Mouse (Mus musculus) neural tube, embryonic 12.5 days (tissue): ENCODE measurements around the gene Fam161a. TPM values are rescaled to one million over a fixed set of nuclear protein-coding genes. Genes with fewer than 3 reads are reported as not detected.
"Not testable (repeated sequence)": the region's sequence is repeated elsewhere in the genome, so short reads cannot be mapped to it uniquely, and the experiment has no call there.

Experiments used
- ATAC-seq: fragments of 200-750 bp; cut with Nextera tagmentation; 2 replicates; pipeline ENCODE4 v1.8.0; 2017; ENCODE audit warnings: low read depth, mild to moderate bottlenecking, moderate TSS enrichment, moderate library complexity; ENCODE audit not compliant: low FRiP score
- H3K27ac ChIP-seq: fragments of 300-500 bp; sonication (generic); 2 replicates; pipeline ENCODE4 v1.5.1; 2016
- H3K27me3 ChIP-seq: fragments of 300-500 bp; sonication (generic); replicated peaks from 2 replicates; pipeline ENCODE4 v1.6.1; 2016; ENCODE audit warnings: mild to moderate bottlenecking
- H3K36me3 ChIP-seq: fragments of 300-500 bp; sonication (generic); 2 replicates; pipeline ENCODE4 v1.6.1; 2016; ENCODE audit warnings: mild to moderate bottlenecking
- H3K4me1 ChIP-seq: fragments of 300-500 bp; sonication (generic); 2 replicates; pipeline ENCODE4 v1.6.1; 2016
- H3K4me2 ChIP-seq: fragments of 300-500 bp; sonication (generic); replicated peaks from 2 replicates; pipeline ENCODE4 v1.6.1; 2016; ENCODE audit warnings: mild to moderate bottlenecking
- H3K4me3 ChIP-seq: fragments of 300-500 bp; sonication (generic); 2 replicates; pipeline ENCODE4 v1.5.1; 2016
- H3K9ac ChIP-seq: fragments of 300-500 bp; sonication (generic); 2 replicates; pipeline ENCODE4 v1.6.1; 2016; ENCODE audit warnings: mild to moderate bottlenecking
- H3K9me3 ChIP-seq: fragments of 300-500 bp; sonication (generic); 2 replicates; pipeline ENCODE4 v1.6.1; 2016; ENCODE audit warnings: mild to moderate bottlenecking
- WGBS: fragments of 180-500 bp; shearing (Covaris S2); methylation state at CpG from one replicate; pipeline ENCODE4 v1.1.7; 2016; 5-methylcytosine and 5-hydroxymethylcytosine counted together
- polyA plus RNA-seq: library from polyadenylated mRNA; unstranded; fragments of >200 nt; fragmentation: Nextera tagmentation; extraction: Ambion mirVana; gene quantifications from 2 replicates; pipeline ENCODE4 v1.2.1, GENCODE M21; 2016

Fam161a gene
- polyA plus RNA-seq, 1 experiment from 2014 or later = 3.3 TPM

DNA sequence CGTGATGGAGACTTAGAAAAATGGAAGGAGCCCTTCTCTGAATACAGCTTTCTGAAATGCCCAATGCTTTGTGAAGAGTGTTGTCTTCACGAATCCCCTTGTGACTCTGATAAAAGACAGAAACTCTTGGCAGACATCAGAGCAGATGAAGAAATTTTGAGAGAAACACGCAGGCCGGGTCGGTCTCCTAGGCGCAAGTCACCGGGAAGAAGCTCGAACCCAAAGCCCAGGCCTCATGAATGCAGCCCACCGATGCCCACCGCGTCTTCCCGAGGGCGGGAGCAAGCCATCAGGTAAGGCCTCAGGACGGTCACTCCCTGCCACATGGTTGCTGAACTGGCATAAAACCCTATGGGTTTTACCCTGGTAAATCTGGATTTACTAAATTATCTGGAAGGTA, 13.5 kb downstream of the Fam161a start:
- Histone ChIP-seq H3K36me3 (no peaks in the 10 kb centered on the region), H3K27ac (no peak overlapping the region), H3K4me1 (no peaks in the 10 kb centered on the region), H3K9ac (no peak overlapping the region), H3K9me3 (0 out of 2 replicates have a peak, but pooled peaks cover 4% of the 10 kb centered on the region), H3K4me3 (no peak overlapping the region), H3K27me3 (no peaks in the 10 kb centered on the region), H3K4me2 (no peak overlapping the region)
- 92% methylated on average over 14 of the region's 14 CpGs for WGBS
- no peak for ATAC-seq

DNA sequence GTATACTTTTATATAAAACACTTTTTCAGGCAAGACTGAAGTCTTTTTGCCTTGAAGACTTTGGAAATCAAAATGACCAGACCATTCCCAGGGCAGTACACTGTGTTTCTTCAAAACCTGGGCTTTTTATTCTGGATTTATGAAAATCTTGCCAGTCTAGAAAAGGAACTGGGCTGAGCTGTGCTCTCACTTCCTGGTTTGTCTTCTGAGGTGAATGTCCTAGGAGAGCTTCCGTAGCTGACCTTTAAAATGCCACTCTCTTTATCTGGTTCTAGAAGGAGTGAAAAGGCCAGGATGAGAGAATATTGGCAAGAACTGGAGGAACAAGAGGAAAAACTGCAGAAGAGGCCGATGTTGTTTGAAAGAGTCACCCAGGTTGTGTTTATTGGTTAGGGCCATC, 15.8 kb downstream of the Fam161a start:
- no peaks in the 10 kb centered on the region for H3K4me1 ChIP-seq
- H3K9me3 ChIP-seq = 0 out of 2 replicates have a peak, but pooled peaks cover 4% of the 10 kb centered on the region
- H3K9ac ChIP-seq = no peak overlapping the region
- no peak overlapping the region for H3K4me2 ChIP-seq
- H3K36me3 ChIP-seq = no peaks in the 10 kb centered on the region
- WGBS = 90% methylated on average over 2 of the region's 2 CpGs
- H3K27ac ChIP-seq = no peak overlapping the region
- no peak overlapping the region for H3K4me3 ChIP-seq
- H3K27me3 ChIP-seq = no peaks in the 10 kb centered on the region
- no peak for ATAC-seq

DNA sequence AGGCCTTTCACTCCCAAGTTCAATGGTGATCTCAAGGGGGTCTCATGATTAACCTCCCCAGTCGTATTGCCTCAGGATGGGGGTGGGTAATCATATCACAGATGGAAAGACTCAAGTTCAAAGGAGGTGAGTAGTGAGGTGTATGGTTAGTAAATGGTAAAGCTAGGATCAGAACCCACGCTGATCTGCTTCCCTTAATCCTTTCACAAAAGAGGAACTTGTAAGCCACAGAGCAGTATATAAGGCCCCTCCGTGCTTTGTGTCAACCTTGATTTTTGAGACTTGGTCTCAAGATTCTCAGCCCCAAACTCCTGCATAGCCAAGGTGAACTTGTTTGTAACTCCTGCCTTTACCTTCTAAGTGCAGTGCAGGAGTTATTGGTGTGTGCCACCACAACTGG, 16.8 kb downstream of the Fam161a start:
- 83% methylated on average over 3 of the region's 3 CpGs for WGBS

DNA sequence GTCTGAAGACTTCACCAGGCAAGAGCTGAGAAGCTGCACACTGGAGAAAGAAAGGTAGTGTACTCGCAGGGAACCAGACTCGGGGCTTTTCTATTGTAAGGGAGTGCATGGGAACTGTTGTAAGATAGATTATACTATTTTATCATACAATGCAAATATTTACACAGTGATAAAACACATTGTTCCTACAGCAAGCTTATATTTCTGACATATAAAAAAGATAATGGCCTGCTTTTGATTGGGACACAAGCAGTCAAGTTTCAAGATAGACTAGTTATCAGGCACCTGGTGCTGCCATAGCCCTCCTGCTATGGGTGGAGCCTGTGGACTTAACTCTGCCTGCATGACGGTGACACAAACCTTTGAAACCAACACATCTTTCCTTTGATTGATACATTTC, 21.6 kb downstream of the Fam161a start:
- H3K27ac ChIP-seq = no peak overlapping the region
- no peak for ATAC-seq
- no peaks in the 10 kb centered on the region for H3K4me1 ChIP-seq
- no peak overlapping the region for H3K9ac ChIP-seq
- no peaks in the 10 kb centered on the region for H3K36me3 ChIP-seq
- H3K4me2 ChIP-seq = no peak overlapping the region
- H3K27me3 ChIP-seq = no peaks in the 10 kb centered on the region
- WGBS = 74% methylated on average over 3 of the region's 3 CpGs
- no peaks in the 10 kb centered on the region for H3K9me3 ChIP-seq
- no peak overlapping the region for H3K4me3 ChIP-seq

More for the DNA sequence above, 16.8 kb downstream of the Fam161a start:
- no peak overlapping the region for H3K27ac ChIP-seq
- H3K27me3 ChIP-seq = no peaks in the 10 kb centered on the region
- no peaks in the 10 kb centered on the region for H3K36me3 ChIP-seq
- H3K4me1 ChIP-seq = no peaks in the 10 kb centered on the region
- H3K4me2 ChIP-seq = no peak overlapping the region
- H3K4me3 ChIP-seq = no peak overlapping the region
- H3K9ac ChIP-seq = no peak overlapping the region
- no peaks in the 10 kb centered on the region for H3K9me3 ChIP-seq
- no peak for ATAC-seq

DNA sequence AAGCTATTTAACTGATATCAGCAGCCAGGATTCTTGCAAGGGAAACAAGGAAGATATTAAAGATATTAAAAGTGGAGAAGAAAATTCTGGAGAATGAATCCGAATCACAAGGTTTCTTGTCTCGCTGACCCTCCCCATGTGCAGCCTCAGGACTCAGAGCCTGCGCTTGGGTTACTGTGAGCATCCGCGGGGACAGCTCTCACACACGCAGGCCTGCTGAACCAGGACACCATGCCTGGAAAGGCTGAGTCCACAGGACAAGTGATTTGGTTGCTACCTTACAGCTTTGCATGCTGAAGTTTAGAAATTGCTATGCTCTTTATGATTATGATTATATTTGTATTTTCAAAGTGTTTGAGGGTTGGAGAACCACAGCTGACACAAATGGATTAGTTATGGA, 22.1 kb downstream of the Fam161a start:
- Histone ChIP-seq H3K4me1 (no peaks in the 10 kb centered on the region), H3K36me3 (no peaks in the 10 kb centered on the region), H3K4me2 (no peak overlapping the region), H3K27me3 (no peaks in the 10 kb centered on the region), H3K4me3 (no peak overlapping the region), H3K27ac (no peak overlapping the region), H3K9ac (no peak overlapping the region), H3K9me3 (no peaks in the 10 kb centered on the region)
- no peak for ATAC-seq
- 87% methylated on average over 6 of the region's 6 CpGs for WGBS

DNA sequence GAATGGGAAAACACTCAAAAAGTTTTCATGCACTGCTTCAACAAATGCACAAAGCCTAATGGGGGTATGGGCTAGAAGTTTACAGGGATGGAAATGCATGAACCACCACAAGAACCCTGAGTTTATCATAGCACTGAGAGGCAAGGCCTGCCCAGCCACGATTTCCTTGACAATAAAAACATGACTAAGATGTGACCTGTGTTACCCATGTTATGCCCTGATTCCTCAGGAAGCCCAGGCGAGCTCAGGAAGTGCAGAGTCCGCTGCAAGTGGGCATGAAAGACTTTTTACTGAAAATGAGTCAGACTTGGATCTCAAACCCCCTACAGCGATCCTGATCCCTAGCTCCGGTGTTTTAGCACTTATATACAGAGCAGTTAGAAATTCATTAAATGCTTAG, 39.9 kb downstream of the Fam161a start:
- Histone ChIP-seq H3K4me2 (no peak overlapping the region), H3K36me3 (no peaks in the 10 kb centered on the region), H3K9ac (no peak overlapping the region), H3K4me1 (no peaks in the 10 kb centered on the region), H3K27me3 (no peaks in the 10 kb centered on the region), H3K4me3 (no peak overlapping the region), H3K9me3 (no peaks in the 10 kb centered on the region), H3K27ac (no peak overlapping the region)
- 57% methylated on average over 5 of the region's 5 CpGs for WGBS
- ATAC-seq = no peak

DNA sequence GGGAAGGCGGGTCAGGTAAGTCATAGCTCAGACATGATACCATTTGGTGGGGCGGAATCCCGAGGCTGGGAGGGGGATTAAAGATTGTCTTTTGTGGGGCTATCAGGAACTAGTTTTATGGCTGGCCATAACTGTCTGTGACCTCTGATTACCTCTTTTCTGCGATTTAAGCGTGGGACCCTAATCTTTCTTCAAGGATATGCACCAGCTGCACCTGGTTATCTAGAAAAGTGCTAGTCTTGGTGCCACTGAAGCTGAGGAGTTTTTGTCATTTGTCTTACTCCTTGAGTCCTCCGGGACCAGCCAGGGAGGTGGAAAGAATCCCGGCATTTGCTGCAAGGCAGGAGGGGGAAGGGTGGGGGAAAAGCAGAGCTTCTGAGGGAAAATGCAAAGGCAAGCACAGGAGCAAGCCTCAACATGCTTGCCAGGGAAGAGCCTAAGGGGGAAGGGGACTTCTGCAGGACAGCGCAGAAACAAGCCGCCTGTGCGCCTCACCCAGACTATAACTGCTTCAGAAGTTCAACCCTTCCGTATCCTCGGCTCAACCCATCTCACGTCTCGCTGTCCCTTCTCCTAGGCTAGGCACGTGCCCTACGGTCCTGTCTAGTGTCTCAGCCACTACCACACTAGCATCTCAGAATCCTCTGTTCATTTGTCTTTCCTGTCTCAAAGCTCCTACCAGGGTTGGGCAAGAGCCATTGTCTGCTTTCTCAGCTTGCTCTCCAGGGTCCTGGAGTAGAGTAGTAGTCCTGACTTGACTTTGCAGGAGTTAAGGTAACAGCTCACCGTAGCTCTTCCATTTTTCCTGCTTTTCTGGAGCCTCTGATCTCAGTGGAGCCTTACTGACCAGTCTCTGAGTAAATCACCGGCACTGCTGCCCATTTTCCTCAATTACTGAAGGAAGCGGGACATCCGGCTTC, 40.6 kb downstream of the Fam161a start:
- Histone ChIP-seq H3K4me2 (peak overlapping the region; percentile 30), H3K4me3 (no peak overlapping the region), H3K27me3 (no peaks in the 10 kb centered on the region), H3K4me1 (no peaks in the 10 kb centered on the region), H3K9ac (0 out of 2 replicates have a peak overlapping the region, but pooled peaks have one; percentile 33), H3K9me3 (no peaks in the 10 kb centered on the region), H3K27ac (no peak overlapping the region), H3K36me3 (no peaks in the 10 kb centered on the region)
- no peak for ATAC-seq
- 32% methylated on average over 20 of the region's 20 CpGs for WGBS

DNA sequence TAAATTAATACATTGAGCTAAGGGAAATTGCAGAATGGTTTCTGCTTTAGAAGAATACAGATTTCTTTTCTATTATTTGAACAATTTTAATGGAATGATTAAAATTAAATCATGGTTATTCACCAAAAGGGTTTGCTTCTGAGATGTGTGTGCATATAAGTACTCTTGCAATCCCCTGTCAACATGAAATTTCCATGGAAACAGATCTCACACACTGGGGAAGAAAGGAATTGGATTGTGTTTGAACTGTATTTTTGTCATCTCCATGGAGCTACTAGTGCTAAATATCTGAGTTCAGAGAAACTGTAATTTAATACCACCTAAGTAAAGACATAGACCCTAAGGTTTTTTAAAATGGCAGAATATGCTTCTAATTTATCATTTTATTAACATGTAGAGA, 42.3 kb downstream of the Fam161a start:
- no peaks in the 10 kb centered on the region for H3K36me3 ChIP-seq
- ATAC-seq = no peak

DNA sequence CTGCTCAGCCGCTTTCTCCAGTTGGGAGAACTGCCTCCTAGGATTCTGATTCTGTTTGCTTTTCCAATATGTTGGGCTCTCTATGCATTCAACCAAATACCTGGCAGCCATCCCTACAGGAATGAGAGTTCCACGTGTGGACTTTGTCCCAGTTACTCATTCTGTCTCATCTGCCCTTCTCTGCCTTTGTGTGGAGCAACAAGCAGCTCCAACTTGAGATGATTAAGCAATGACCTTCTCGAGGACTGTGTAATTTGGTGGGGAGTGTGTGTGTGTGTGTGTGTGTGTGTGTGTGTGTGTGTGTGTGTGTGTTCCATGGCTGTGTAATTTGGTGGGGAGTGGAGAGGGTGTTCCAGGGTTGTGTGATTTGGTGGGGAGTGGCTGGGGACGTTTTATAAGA, 45.0 kb downstream of the Fam161a start:
- Histone ChIP-seq H3K27me3 (no peaks in the 10 kb centered on the region), H3K36me3 (no peaks in the 10 kb centered on the region), H3K27ac (no peak overlapping the region), H3K9ac (no peak overlapping the region), H3K4me2 (no peak overlapping the region), H3K4me1 (no peaks in the 10 kb centered on the region), H3K9me3 (no peaks in the 10 kb centered on the region), H3K4me3 (no peak overlapping the region)
- ATAC-seq = no peak
- 71% methylated on average over 4 of the region's 4 CpGs for WGBS

More for the DNA sequence above, 42.3 kb downstream of the Fam161a start:
- Histone ChIP-seq H3K27me3 (no peaks in the 10 kb centered on the region), H3K9ac (no peak overlapping the region), H3K4me1 (no peaks in the 10 kb centered on the region), H3K9me3 (no peaks in the 10 kb centered on the region), H3K4me2 (no peak overlapping the region), H3K4me3 (no peak overlapping the region), H3K27ac (no peak overlapping the region)

DNA sequence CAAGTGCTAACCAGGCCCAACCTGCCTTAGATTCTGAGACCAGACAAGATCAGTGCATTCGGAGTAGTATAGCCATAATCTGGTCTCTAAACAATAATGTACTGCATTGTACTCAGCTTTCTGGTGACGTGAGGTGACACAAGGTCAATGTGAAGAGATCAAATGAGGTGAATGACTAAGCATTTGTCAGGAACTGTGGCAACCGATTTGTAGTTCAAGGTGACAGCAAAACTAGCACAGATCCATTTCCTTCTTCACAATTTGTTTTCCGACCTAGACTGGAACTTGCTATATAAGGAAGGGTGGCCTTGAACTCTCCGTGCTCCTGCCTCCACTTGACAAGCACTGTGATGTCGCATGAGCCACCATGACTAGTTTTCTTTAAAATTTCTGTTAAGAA, 55.8 kb downstream of the Fam161a start:
- Histone ChIP-seq H3K9ac (no peak overlapping the region), H3K27me3 (no peaks in the 10 kb centered on the region)

DNA sequence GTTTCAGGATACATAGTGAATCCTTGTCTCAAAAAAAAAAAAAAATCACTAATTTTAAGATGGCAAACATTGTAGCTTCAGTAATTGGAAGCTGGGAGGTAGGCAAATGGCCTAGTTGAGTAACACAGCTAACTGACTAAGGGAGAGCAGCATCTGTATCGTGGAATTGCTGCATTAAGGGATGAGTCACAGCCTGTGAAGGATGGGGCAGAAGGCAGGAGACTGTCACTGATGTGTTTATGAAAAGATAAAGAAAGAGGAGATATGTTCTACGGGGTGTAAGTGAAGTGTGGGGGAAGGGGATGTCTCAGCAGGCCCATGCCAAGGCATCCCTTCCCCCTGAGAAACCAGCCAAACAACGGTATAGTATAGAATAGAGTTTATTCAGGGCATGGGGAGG, 56.5 kb downstream of the Fam161a start:
- no peaks in the 10 kb centered on the region for H3K36me3 ChIP-seq
- H3K27ac ChIP-seq = no peak overlapping the region
- H3K4me2 ChIP-seq = no peak overlapping the region
- H3K9ac ChIP-seq = no peak overlapping the region
- H3K4me3 ChIP-seq = no peak overlapping the region
- no peaks in the 10 kb centered on the region for H3K9me3 ChIP-seq
- ATAC-seq = no peak
- 69% methylated on average over 3 of the region's 3 CpGs for WGBS
- peaks cover 3% of the 10 kb centered on the region; the same call in 1 of the 2 replicates for H3K4me1 ChIP-seq
- no peaks in the 10 kb centered on the region for H3K27me3 ChIP-seq

More for the DNA sequence above, 55.8 kb downstream of the Fam161a start:
- no peak for ATAC-seq
- Histone ChIP-seq H3K4me1 (peaks cover 3% of the 10 kb centered on the region; the same call in 1 of the 2 replicates), H3K36me3 (no peaks in the 10 kb centered on the region), H3K4me3 (no peak overlapping the region), H3K27ac (no peak overlapping the region), H3K9me3 (no peaks in the 10 kb centered on the region), H3K4me2 (no peak overlapping the region)
- 81% methylated on average over 6 of the region's 6 CpGs for WGBS

DNA sequence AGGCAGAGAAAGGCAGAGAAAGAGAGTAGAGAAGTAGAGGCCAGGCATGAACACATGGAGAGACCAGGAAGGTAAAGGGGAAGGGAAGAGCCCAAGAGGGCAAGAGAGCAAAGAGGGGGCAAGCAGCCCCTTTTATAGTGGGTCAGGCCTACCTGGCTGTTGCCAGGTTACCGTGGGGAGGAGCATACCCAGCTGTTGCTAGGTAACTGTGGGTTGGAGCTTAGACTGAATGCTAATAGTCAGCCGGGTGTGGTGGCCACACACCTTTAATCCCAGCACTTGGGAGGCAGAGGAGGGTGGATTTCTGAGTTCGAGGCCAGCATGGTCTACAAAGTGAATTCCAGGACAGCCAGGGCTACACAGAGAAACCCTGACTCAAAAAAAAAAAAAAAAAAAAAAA, 56.9 kb downstream of the Fam161a start:
- H3K4me1 ChIP-seq, H3K27ac ChIP-seq, H3K4me2 ChIP-seq, H3K27me3 ChIP-seq, H3K9me3 ChIP-seq, H3K9ac ChIP-seq, H3K36me3 ChIP-seq, ATAC-seq, H3K4me3 ChIP-seq: not testable (repeated sequence)
- WGBS = 36% methylated on average over 3 of the region's 3 CpGs

DNA sequence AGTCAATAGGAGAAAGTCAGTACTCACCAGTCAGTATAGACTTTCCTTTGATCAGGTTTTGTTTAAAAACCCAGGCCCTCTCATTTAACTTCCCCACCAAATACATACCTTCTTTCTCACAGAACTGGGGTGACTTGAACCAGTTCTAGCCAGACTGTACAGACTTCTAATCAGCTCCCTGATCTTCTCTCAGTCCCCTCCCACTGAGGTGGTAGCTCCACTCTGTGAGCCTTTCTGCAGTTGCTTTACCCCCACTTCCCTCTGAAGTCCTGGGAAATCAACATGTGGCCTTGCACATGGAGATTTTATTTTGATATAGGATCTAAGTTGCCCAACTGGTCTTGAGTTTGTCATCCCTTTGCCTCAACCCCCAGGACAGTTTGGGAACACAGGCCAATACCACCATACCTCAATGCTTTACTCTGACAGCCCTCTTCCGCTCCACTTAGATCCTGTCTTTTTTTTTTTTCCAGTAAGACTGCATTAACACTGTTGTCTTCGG, 57.9 kb downstream of the Fam161a start:
- Histone ChIP-seq H3K4me2 (no peak overlapping the region), H3K36me3 (no peaks in the 10 kb centered on the region), H3K27me3 (no peaks in the 10 kb centered on the region), H3K27ac (no peak overlapping the region), H3K4me1 (peaks cover 3% of the 10 kb centered on the region; the same call in 1 of the 2 replicates), H3K4me3 (no peak overlapping the region), H3K9me3 (no peaks in the 10 kb centered on the region), H3K9ac (no peak overlapping the region)
- ATAC-seq = no peak
- 88% methylated on average over 2 of the region's 2 CpGs for WGBS
